Mouse (Mus musculus) limb, embryonic 14.5 days (tissue): ENCODE data around the gene Htr7. TPM values are rescaled to one million over a fixed set of nuclear protein-coding genes. Genes with fewer than 3 reads are reported as not detected.

Experiments used
- ATAC-seq: fragments of 200-750 bp; cut with Nextera tagmentation; 2 replicates; pipeline ENCODE4 v1.8.0; 2017; ENCODE audit warnings: low read depth, moderate number of reproducible peaks, moderate TSS enrichment; ENCODE audit not compliant: low FRiP score
- DNase-seq: peaks from one replicate; pipeline ENCODE4 v3.0.0-alpha.2; 2015; ENCODE audit warnings: low spot score
- H3K27ac ChIP-seq: fragments of 300-500 bp; sonication (generic); replicated peaks from 2 replicates; pipeline ENCODE4 v1.5.1; 2014; ENCODE audit warnings: low read depth, mild to moderate bottlenecking, low read length, moderate library complexity, mixed read lengths
- H3K27me3 ChIP-seq: fragments of 300-500 bp; sonication (generic); 2 replicates; pipeline ENCODE4 v1.6.1; 2014; ENCODE audit warnings: low read length, mixed read lengths; ENCODE audit not compliant: control insufficient read depth, insufficient read depth
- H3K36me3 ChIP-seq: fragments of 300-500 bp; sonication (generic); 2 replicates; pipeline ENCODE4 v1.6.1; 2014; ENCODE audit warnings: mild to moderate bottlenecking, low read length, moderate library complexity, mixed read lengths; ENCODE audit not compliant: control insufficient read depth, insufficient read depth
- H3K4me1 ChIP-seq: fragments of 300-500 bp; sonication (generic); 2 replicates; pipeline ENCODE4 v1.6.1; 2014; ENCODE audit warnings: antibody characterized with exemption, low read length, mixed read lengths; ENCODE audit not compliant: control insufficient read depth, insufficient read depth
- H3K4me2 ChIP-seq: fragments of 300-500 bp; sonication (generic); replicated peaks from 2 replicates; pipeline ENCODE4 v1.6.1; 2014; ENCODE audit warnings: low read depth, mild to moderate bottlenecking, low read length, moderate library complexity; ENCODE audit not compliant: severe bottlenecking
- H3K4me3 ChIP-seq: fragments of 300-500 bp; sonication (generic); replicated peaks from 2 replicates; pipeline ENCODE4 v1.5.1; 2014; ENCODE audit warnings: low read length
- H3K9ac ChIP-seq: fragments of 300-500 bp; sonication (generic); 2 replicates; pipeline ENCODE4 v1.6.1; 2014; ENCODE audit warnings: mild to moderate bottlenecking, low read depth, low read length, moderate library complexity; ENCODE audit not compliant: severe bottlenecking
- H3K9me3 ChIP-seq: fragments of 300-500 bp; sonication (generic); 2 replicates; pipeline ENCODE4 v1.6.1; 2016; ENCODE audit warnings: low read length; ENCODE audit not compliant: control insufficient read depth
- POLR2A ChIP-seq: fragments of 200-500 bp; IDR thresholded peaks from 2 replicates; pipeline ENCODE4 v1.8.0; 2012; ENCODE audit warnings: inconsistent platforms, mild to moderate bottlenecking, moderate library complexity, borderline replicate concordance; ENCODE audit not compliant: insufficient read depth, insufficient read length; ENCODE audit errors: extremely low read depth
- WGBS: fragments of 180-500 bp; shearing (Covaris S2); extraction: QIAGEN DNeasy Blood & Tissue Kit; methylation state at CpG from one replicate; pipeline ENCODE4 v1.1.7; 2014; 5-methylcytosine and 5-hydroxymethylcytosine counted together
- polyA plus RNA-seq, 2 experiments: library from polyadenylated mRNA; depleted of rRNA in 1 of 2; stranded (reverse) in 1 of 2; unstranded in 1 of 2; fragments of >200 nt; fragmentation: Nextera tagmentation in 1 of 2; extraction: Ambion mirVana in 1 of 2; gene quantifications; 2 replicates each; pipeline versions ENCODE4 v1.2.1 to v1.2.3; 2012 to 2014

The Htr7 gene
- 0.53 and 0.72 TPM in 2 replicates for polyA plus RNA-seq (2012; rRNA removed)
- 0.34 and 0.51 TPM in 2 replicates for polyA plus RNA-seq (2014; fragmentation: Nextera tagmentation; extraction: Ambion mirVana)

DNA sequence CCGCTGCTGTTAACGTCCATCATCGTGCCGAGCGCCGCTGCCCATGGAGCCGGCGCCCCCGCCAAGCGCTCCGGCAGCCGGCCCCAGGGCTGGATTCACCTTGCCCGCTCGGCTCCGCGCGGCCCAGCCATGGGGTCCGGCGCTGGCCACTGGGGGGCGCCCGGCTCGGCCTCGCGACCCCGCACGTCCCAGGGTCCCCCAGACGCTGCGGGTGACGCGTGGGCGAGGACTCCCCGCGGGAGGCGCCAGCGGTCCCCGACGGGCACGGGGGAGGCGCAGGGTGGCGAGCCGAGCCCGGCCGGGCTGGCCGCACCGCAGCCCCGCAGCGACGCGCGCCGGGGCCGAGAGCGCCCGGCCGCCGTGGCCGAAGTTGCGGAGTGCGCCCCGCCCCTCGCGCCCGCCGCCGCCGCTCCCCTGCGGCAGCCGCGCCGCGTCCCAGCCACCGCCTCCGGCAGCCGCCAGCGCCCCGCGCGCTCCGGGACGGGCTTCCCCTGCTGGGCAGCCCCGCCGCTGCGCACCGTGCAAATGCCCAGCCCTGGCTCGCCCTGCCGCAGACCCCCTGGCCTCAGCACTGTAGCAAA lies at the start of gene Htr7:
Gene Htr7 (minus strand): TSS at position 277 of the 581 bp plus-strand sequence.
- DNase-seq = no peak
- no peak for TF ChIP-seq POLR2A
- Histone ChIP-seq H3K9me3 (no peaks in the 10 kb centered on the region), H3K27me3 (peaks cover 37% of the 10 kb centered on the region), H3K36me3 (no peaks in the 10 kb centered on the region), H3K4me1 (peaks cover 4% of the 10 kb centered on the region; the same call in 1 of the 2 replicates), H3K4me3 (peak within 1 kb of the TSS; percentile 54), H3K9ac (peak within 1 kb of the TSS; percentile 43), H3K27ac (no peak within 1 kb of the TSS), H3K4me2 (peak within 1 kb of the TSS; percentile 91)
- under 1% methylated on average over 9 of the region's 86 CpGs for WGBS
- peak; percentile 75 for ATAC-seq

DNA sequence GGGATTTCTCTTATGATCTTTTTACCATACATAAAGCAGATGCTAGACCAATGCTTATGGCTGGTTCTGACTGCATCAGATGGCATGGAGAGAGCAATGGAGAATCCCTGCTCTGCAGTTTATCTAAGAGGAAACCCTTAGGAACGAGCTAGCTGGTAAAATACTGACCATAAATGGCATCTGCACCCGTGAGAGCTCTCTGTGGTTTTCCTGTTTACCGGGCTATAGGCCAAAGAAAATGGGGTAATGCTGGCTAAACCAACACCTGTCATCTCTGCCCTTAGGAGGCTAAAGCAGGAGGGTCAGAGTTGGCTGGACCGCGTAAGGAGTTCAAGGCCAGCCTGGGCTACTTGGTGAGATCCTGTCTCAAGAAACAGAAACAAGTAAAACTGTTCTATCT lies 46.6 kb upstream of the Htr7 start:
- Histone ChIP-seq H3K4me2 (no peak overlapping the region), H3K27me3 (no peaks in the 10 kb centered on the region), H3K9ac (no peak overlapping the region), H3K36me3 (peaks cover 35% of the 10 kb centered on the region), H3K27ac (no peak overlapping the region), H3K9me3 (no peaks in the 10 kb centered on the region), H3K4me1 (no peaks in the 10 kb centered on the region), H3K4me3 (no peak overlapping the region)
- no peak for ATAC-seq
- DNase-seq = no peak
- TF ChIP-seq POLR2A = no peak
- WGBS = 79% methylated on average over 5 of the region's 5 CpGs

DNA sequence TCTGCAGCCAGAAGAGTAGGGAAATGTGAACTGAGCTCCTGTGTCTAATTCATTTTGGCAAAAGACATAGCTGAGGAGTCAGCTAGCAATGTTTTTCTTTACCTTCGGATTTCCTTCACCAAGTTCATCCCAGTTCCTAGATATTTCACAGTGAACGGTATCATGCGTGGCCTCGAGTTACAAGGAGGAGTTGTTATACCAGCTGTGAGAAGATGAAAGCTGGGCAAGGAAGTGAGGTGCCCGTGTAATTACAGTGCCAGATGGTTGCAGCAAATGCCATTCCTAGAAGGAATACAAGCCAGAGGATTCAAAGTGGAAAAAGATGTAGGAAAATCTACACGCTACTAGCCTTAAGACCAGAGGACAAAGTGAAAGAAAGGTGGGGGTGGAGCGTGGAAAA lies 41.6 kb upstream of the Htr7 start:
- H3K36me3 ChIP-seq = peaks cover 64% of the 10 kb centered on the region
- H3K4me2 ChIP-seq = no peak overlapping the region

DNA sequence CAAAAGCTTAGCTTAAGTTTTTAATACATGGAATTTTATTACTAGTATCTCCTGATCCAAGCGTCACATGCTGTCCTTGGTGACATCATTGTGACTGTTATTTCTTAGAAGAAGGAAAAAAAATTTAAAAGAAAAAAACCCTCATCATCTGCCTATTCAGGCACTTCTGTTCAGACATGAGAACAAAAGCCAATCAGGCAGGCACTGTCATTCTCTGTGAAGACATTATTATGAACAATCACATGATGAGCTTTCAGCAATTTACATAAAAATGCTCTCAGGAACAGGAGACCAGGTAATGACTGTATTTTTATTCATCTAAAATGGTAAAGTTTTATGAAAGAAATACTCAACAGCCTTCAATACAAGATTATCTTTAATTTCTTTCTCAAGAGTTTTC lies 41.0 kb upstream of the Htr7 start:
- Histone ChIP-seq H3K27me3 (no peaks in the 10 kb centered on the region), H3K4me3 (no peak overlapping the region), H3K27ac (no peak overlapping the region), H3K4me1 (no peaks in the 10 kb centered on the region), H3K9ac (no peak overlapping the region), H3K4me2 (no peak overlapping the region), H3K9me3 (no peaks in the 10 kb centered on the region), H3K36me3 (peaks cover 59% of the 10 kb centered on the region)
- ATAC-seq = no peak
- no peak for DNase-seq
- TF ChIP-seq POLR2A = no peak
- 95% methylated on average over 1 of the region's 1 CpGs for WGBS

More for the DNA sequence above, 41.6 kb upstream of the Htr7 start:
- Histone ChIP-seq H3K4me1 (no peaks in the 10 kb centered on the region), H3K27me3 (no peaks in the 10 kb centered on the region), H3K9me3 (no peaks in the 10 kb centered on the region), H3K9ac (no peak overlapping the region), H3K27ac (no peak overlapping the region), H3K4me3 (no peak overlapping the region)
- DNase-seq (no peak), ATAC-seq (no peak)
- WGBS = 76% methylated on average over 7 of the region's 7 CpGs
- TF ChIP-seq POLR2A = no peak

GRCm38 (mm10) chr19:36097194-36097593 lies 39.9 kb upstream of the Htr7 start:
- H3K27ac ChIP-seq = no peak overlapping the region
- no peak for TF ChIP-seq POLR2A
- H3K4me3 ChIP-seq = no peak overlapping the region
- DNase-seq (no peak), ATAC-seq (no peak)
- H3K27me3 ChIP-seq = no peaks in the 10 kb centered on the region
- H3K9me3 ChIP-seq = no peaks in the 10 kb centered on the region
- H3K4me2 ChIP-seq = no peak overlapping the region
- WGBS = 85% methylated on average over 3 of the region's 3 CpGs
- no peak overlapping the region for H3K9ac ChIP-seq
- H3K36me3 ChIP-seq = peaks cover 62% of the 10 kb centered on the region
- no peaks in the 10 kb centered on the region for H3K4me1 ChIP-seq
